Mouse (Mus musculus): ENCODE data around the gene Olfr159. TPM values are rescaled to one million over a fixed set of nuclear protein-coding genes. Genes with fewer than 3 reads are reported as not detected.
A peak's percentile ranks its signal among the peaks of the same experiment; 100 is the strongest.

The Olfr159 gene
- polyA plus RNA-seq, 1 experiment from 2014 or later = not detected

GRCm38 (mm10) chr4:43760460-43760859 is 10.3 kb downstream of the Olfr159 start:
- Histone ChIP-seq H3K27ac (ENCODE audit: low read length) (no peak overlapping the region), H3K4me3 (replicated peaks; ENCODE audit: low read length) (no peak overlapping the region), H3K27me3 (replicated peaks; ENCODE audit: control insufficient read depth, insufficient read depth, low read length) (no peaks in the 10 kb centered on the region), H3K4me2 (ENCODE audit: low read length) (no peak overlapping the region), H3K9ac (replicated peaks; ENCODE audit: low read depth, low read length) (no peak overlapping the region), H3K9me3 (ENCODE audit: control insufficient read depth, low read length) (no peaks in the 10 kb centered on the region), H3K4me1 (replicated peaks; ENCODE audit: control insufficient read depth, insufficient read depth, low read length) (no peaks in the 10 kb centered on the region), H3K36me3 (ENCODE audit: control insufficient read depth, insufficient read depth) (no peaks in the 10 kb centered on the region)
- no peak for ATAC-seq
- WGBS = 73% methylated on average over 10 of the region's 10 CpGs

GRCm38 (mm10) chr4:43759571-43760418 is 11.0 kb downstream of the Olfr159 start:
- Histone ChIP-seq H3K4me3 (replicated peaks; ENCODE audit: low read length) (no peak overlapping the region), H3K36me3 (ENCODE audit: control insufficient read depth, insufficient read depth) (no peaks in the 10 kb centered on the region), H3K9me3 (ENCODE audit: control insufficient read depth, low read length) (no peaks in the 10 kb centered on the region), H3K27me3 (replicated peaks; ENCODE audit: control insufficient read depth, insufficient read depth, low read length) (no peaks in the 10 kb centered on the region), H3K4me1 (replicated peaks; ENCODE audit: control insufficient read depth, insufficient read depth, low read length) (no peaks in the 10 kb centered on the region), H3K27ac (ENCODE audit: low read length) (no peak overlapping the region), H3K9ac (replicated peaks; ENCODE audit: low read depth, low read length) (no peak overlapping the region), H3K4me2 (ENCODE audit: low read length) (no peak overlapping the region)
- no peak for ATAC-seq
- WGBS = 76% methylated on average over 21 of the region's 21 CpGs

- H3K4me1 ChIP-seq (replicated peaks; ENCODE audit: control insufficient read depth, insufficient read depth, low read length) = no peaks in the 10 kb centered on the region
- 87% methylated on average over 6 of the region's 6 CpGs for WGBS
- H3K9ac ChIP-seq (replicated peaks; ENCODE audit: low read depth, low read length) = no peak overlapping the region
- H3K27me3 ChIP-seq (replicated peaks; ENCODE audit: control insufficient read depth, insufficient read depth, low read length) = no peaks in the 10 kb centered on the region
- H3K9me3 ChIP-seq (ENCODE audit: control insufficient read depth, low read length) = no peaks in the 10 kb centered on the region
- no peak overlapping the region for H3K27ac ChIP-seq (ENCODE audit: low read length)
- no peak for ATAC-seq
- H3K36me3 ChIP-seq (ENCODE audit: control insufficient read depth, insufficient read depth) = no peaks in the 10 kb centered on the region
- no peak overlapping the region for H3K4me2 ChIP-seq (ENCODE audit: low read length)
- H3K4me3 ChIP-seq (replicated peaks; ENCODE audit: low read length) = no peak overlapping the region
These were observed 13.6 kb downstream of the Olfr159 start for GRCm38 (mm10) chr4:43757213-43757612.

GRCm38 (mm10) chr4:43745187-43745586 is 25.6 kb downstream of the Olfr159 start:
- peak; percentile 43; the same call in 1 of the 2 replicates for ATAC-seq
- Histone ChIP-seq H3K27ac (ENCODE audit: low read length) (no peak overlapping the region), H3K9ac (replicated peaks; ENCODE audit: low read depth, low read length) (no peak overlapping the region), H3K4me1 (replicated peaks; ENCODE audit: control insufficient read depth, insufficient read depth, low read length) (no peaks in the 10 kb centered on the region), H3K36me3 (ENCODE audit: control insufficient read depth, insufficient read depth) (no peaks in the 10 kb centered on the region), H3K4me2 (ENCODE audit: low read length) (no peak overlapping the region), H3K9me3 (ENCODE audit: control insufficient read depth, low read length) (no peaks in the 10 kb centered on the region), H3K4me3 (replicated peaks; ENCODE audit: low read length) (no peak overlapping the region), H3K27me3 (replicated peaks; ENCODE audit: control insufficient read depth, insufficient read depth, low read length) (no peaks in the 10 kb centered on the region)
- 14% methylated on average over 6 of the region's 6 CpGs for WGBS

- no peak overlapping the region for H3K4me2 ChIP-seq (ENCODE audit: low read length)
- no peaks in the 10 kb centered on the region for H3K9me3 ChIP-seq (ENCODE audit: control insufficient read depth, low read length)
- no peaks in the 10 kb centered on the region for H3K27me3 ChIP-seq (replicated peaks; ENCODE audit: control insufficient read depth, insufficient read depth, low read length)
- H3K4me3 ChIP-seq (replicated peaks; ENCODE audit: low read length) = no peak overlapping the region
- H3K4me1 ChIP-seq (replicated peaks; ENCODE audit: control insufficient read depth, insufficient read depth, low read length) = no peaks in the 10 kb centered on the region
- 81% methylated on average over 1 of the region's 1 CpGs for WGBS
- H3K36me3 ChIP-seq (ENCODE audit: control insufficient read depth, insufficient read depth) = no peaks in the 10 kb centered on the region
- ATAC-seq = no peak
- no peak overlapping the region for H3K9ac ChIP-seq (replicated peaks; ENCODE audit: low read depth, low read length)
- no peak overlapping the region for H3K27ac ChIP-seq (ENCODE audit: low read length)
These were observed 27.7 kb downstream of the Olfr159 start for GRCm38 (mm10) chr4:43743099-43743498.

- H3K9me3 ChIP-seq (ENCODE audit: control insufficient read depth, low read length) = no peaks in the 10 kb centered on the region
- WGBS = 28% methylated on average over 4 of the region's 4 CpGs
- no peak overlapping the region for H3K9ac ChIP-seq (replicated peaks; ENCODE audit: low read depth, low read length)
- H3K4me3 ChIP-seq (replicated peaks; ENCODE audit: low read length) = no peak overlapping the region
- no peak overlapping the region for H3K27ac ChIP-seq (ENCODE audit: low read length)
- H3K27me3 ChIP-seq (replicated peaks; ENCODE audit: control insufficient read depth, insufficient read depth, low read length) = no peaks in the 10 kb centered on the region
- ATAC-seq = no peak
- no peaks in the 10 kb centered on the region for H3K4me1 ChIP-seq (replicated peaks; ENCODE audit: control insufficient read depth, insufficient read depth, low read length)
- H3K4me2 ChIP-seq (ENCODE audit: low read length) = no peak overlapping the region
- H3K36me3 ChIP-seq (ENCODE audit: control insufficient read depth, insufficient read depth) = no peaks in the 10 kb centered on the region
These were observed 28.2 kb downstream of the Olfr159 start for GRCm38 (mm10) chr4:43742637-43743036.

GRCm38 (mm10) chr4:43741526-43741925 is 29.3 kb downstream of the Olfr159 start:
- ATAC-seq = no peak
- Histone ChIP-seq H3K4me2 (ENCODE audit: low read length) (no peak overlapping the region), H3K27me3 (replicated peaks; ENCODE audit: control insufficient read depth, insufficient read depth, low read length) (no peaks in the 10 kb centered on the region), H3K27ac (ENCODE audit: low read length) (no peak overlapping the region), H3K9ac (replicated peaks; ENCODE audit: low read depth, low read length) (no peak overlapping the region), H3K36me3 (ENCODE audit: control insufficient read depth, insufficient read depth) (no peaks in the 10 kb centered on the region), H3K9me3 (ENCODE audit: control insufficient read depth, low read length) (no peaks in the 10 kb centered on the region), H3K4me3 (replicated peaks; ENCODE audit: low read length) (no peak overlapping the region), H3K4me1 (replicated peaks; ENCODE audit: control insufficient read depth, insufficient read depth, low read length) (no peaks in the 10 kb centered on the region)
- WGBS = 81% methylated on average over 5 of the region's 5 CpGs

- Histone ChIP-seq H3K4me3 (replicated peaks; ENCODE audit: low read length) (no peak overlapping the region), H3K4me2 (ENCODE audit: low read length) (no peak overlapping the region), H3K27ac (ENCODE audit: low read length) (no peak overlapping the region), H3K36me3 (ENCODE audit: control insufficient read depth, insufficient read depth) (no peaks in the 10 kb centered on the region), H3K9me3 (ENCODE audit: control insufficient read depth, low read length) (no peaks in the 10 kb centered on the region), H3K27me3 (replicated peaks; ENCODE audit: control insufficient read depth, insufficient read depth, low read length) (no peaks in the 10 kb centered on the region), H3K4me1 (replicated peaks; ENCODE audit: control insufficient read depth, insufficient read depth, low read length) (no peaks in the 10 kb centered on the region), H3K9ac (replicated peaks; ENCODE audit: low read depth, low read length) (no peak overlapping the region)
- WGBS = 73% methylated on average over 8 of the region's 8 CpGs
- no peak for ATAC-seq
These were observed 31.7 kb downstream of the Olfr159 start for GRCm38 (mm10) chr4:43738989-43739674.

- no peaks in the 10 kb centered on the region for H3K4me1 ChIP-seq (replicated peaks; ENCODE audit: control insufficient read depth, insufficient read depth, low read length)
- H3K4me2 ChIP-seq (ENCODE audit: low read length) = no peak overlapping the region
- 51% methylated on average over 6 of the region's 6 CpGs for WGBS
- no peak overlapping the region for H3K27ac ChIP-seq (ENCODE audit: low read length)
- no peak for ATAC-seq
- no peaks in the 10 kb centered on the region for H3K36me3 ChIP-seq (ENCODE audit: control insufficient read depth, insufficient read depth)
- H3K9me3 ChIP-seq (ENCODE audit: control insufficient read depth, low read length) = no peaks in the 10 kb centered on the region
- H3K27me3 ChIP-seq (replicated peaks; ENCODE audit: control insufficient read depth, insufficient read depth, low read length) = no peaks in the 10 kb centered on the region
- H3K4me3 ChIP-seq (replicated peaks; ENCODE audit: low read length) = no peak overlapping the region
- no peak overlapping the region for H3K9ac ChIP-seq (replicated peaks; ENCODE audit: low read depth, low read length)
These were observed 33.7 kb downstream of the Olfr159 start for GRCm38 (mm10) chr4:43737144-43737543.

Measured in forebrain, embryonic 16.5 days (tissue).